Mouse (Mus musculus) megakaryocyte, embryonic 14.5 days (primary cell): ENCODE results near the gene Kcnk13.

Experiments
- FLI1 ChIP-seq: IDR thresholded peaks from 2 replicates; pipeline ENCODE4 v1.6.1; 2012; ENCODE audit warnings: low read length, inconsistent platforms, mixed read lengths
- GATA1 ChIP-seq: IDR thresholded peaks from 3 replicates; pipeline ENCODE4 v1.6.1; 2012; ENCODE audit warnings: mixed read lengths, low read length, inconsistent platforms, borderline replicate concordance

DNA sequence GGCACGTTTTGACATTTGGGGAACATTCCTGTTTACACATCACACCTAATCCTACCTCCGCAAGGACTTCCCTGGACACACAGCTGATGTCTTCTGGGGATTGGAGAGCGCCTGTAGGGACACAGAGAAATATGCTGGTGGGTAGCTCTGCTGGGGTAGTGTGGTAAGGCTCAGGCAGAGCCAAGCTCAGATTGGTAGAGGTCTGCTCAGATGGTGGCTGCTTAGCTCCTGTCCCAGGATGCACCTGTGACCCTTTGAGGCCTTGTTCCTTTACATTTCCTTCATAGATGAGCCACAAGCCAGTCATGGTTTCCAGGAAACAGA lies 136.4 kb downstream of the Kcnk13 start:
- TF ChIP-seq GATA1 (no peak), FLI1 (no peak)
